15 mouse cellular contexts compared by ENCODE assay signal in the genomic region with DNA sequence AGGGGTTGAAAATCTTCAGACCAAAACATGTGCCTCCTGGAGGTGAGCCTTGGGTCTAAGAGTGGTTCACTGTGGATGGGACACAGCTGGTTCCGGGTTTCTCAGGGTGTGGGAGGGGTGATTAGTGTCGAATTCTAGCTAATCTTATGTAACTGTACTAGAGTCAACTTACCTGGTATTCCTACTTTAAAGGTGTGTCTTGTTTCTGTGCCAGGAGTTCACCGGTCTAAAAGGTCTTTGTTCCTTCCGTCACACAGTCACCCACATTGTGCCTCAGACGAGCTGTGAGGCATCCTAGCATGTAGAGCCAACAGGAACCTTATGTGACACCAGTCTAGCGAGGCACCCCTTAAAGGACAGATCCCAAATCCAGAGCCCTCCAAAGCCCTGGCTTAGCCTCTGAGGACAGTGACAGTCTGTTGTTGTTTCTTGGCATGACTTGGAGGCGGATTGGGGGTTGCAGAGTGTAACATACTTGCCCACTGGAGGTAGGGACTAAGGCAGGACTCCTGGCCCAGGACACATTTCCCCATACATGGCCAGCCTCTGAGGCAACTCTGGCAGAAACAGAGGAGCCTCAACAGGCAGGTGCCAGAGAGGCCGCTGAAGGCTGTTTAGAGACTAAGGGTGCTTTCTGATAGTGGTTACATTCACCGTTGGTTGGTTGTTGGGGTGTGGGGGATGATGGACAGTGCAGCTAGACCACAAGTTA. TPM values are rescaled to one million over a fixed set of nuclear protein-coding genes. Genes with fewer than 3 reads are reported as not detected.
DNase-seq lines count a peak whose midpoint lies in the region; ATAC-seq and TF ChIP-seq lines count a peak whose summit lies in the region.
"Had no signal": no experiment of that assay in that cellular context is flagged by ENCODE, and none has a peak within 500 bp of the region (broad histone marks: within the 10 kb centered on the region; RNA-seq: fewer than 3 reads in every experiment).

No protein-coding gene starts in this region.

- DNase-seq in kidney, adult 9 months = peak; percentile 54
- DNase-seq in kidney, postnatal 10 days = no peak
- DNase-seq in urinary bladder, adult 2 months (ENCODE audit: low spot score) = no peak
- DNase-seq in urinary bladder, postnatal 10 days (ENCODE audit: low spot score) = no peak
- DNase-seq: cerebellum, postnatal 36 days; forebrain, postnatal 0 days; gastrocnemius, postnatal 25 days; layer of hippocampus, adult 9-11 months; thymus, adult 18-20 months had no signal

- no peak overlapping the region for H3K4me2 ChIP-seq in embryonic facial prominence, embryonic 15.5 days (replicated peaks)
- no peak overlapping the region; the same call in 1 of the 2 replicates for H3K4me2 ChIP-seq in intestine, postnatal 0 days (replicated peaks; ENCODE audit: low read depth)
- H3K4me2 ChIP-seq: hindbrain, embryonic 12.5 days; midbrain, embryonic 12.5 days had no signal

- ATAC-seq in embryonic facial prominence, embryonic 15.5 days (ENCODE audit: insufficient number of reproducible peaks, low FRiP score, low TSS enrichment, low read depth) = no peak
- peak; percentile 80 for ATAC-seq in intestine, postnatal 0 days
- ATAC-seq in megakaryocyte-erythroid progenitor cell, adult 5-6 weeks (replicated peaks; ENCODE audit: low FRiP score, low TSS enrichment, poor library complexity, severe bottlenecking) = peak; percentile 32; the same call in 1 of the 2 replicates
- ATAC-seq: CD4-positive, CD25-positive, alpha-beta regulatory T cell, adult 4 months; forebrain, postnatal 0 days had no signal

- H3K4me1 ChIP-seq in embryonic facial prominence, embryonic 15.5 days = peaks cover 10% of the 10 kb centered on the region
- H3K4me1 ChIP-seq in intestine, postnatal 0 days (replicated peaks; ENCODE audit: control insufficient read depth, insufficient read depth, low read length) = peaks cover 18% of the 10 kb centered on the region

- H3K36me3 ChIP-seq in embryonic facial prominence, embryonic 15.5 days = no peaks in the 10 kb centered on the region
- no peaks in the 10 kb centered on the region; the same call in 1 of the 2 replicates for H3K36me3 ChIP-seq in intestine, postnatal 0 days (ENCODE audit: control insufficient read depth, insufficient read depth)
- H3K36me3 ChIP-seq: hindbrain, embryonic 12.5 days; midbrain, embryonic 12.5 days had no signal

- no peak overlapping the region for H3K4me3 ChIP-seq in embryonic facial prominence, embryonic 15.5 days (replicated peaks)
- no peak overlapping the region for H3K4me3 ChIP-seq in intestine, postnatal 0 days (ENCODE audit: low read depth, low read length)
- H3K4me3 ChIP-seq: hindbrain, embryonic 12.5 days; midbrain, embryonic 12.5 days had no signal

- no peak for TF ChIP-seq CTCF in intestine, postnatal 0 days (IDR thresholded peaks at IDR 0.05; ENCODE audit: low read depth)

- peak overlapping the region; percentile 11; the same call in 1 of the 2 replicates for H3K27ac ChIP-seq in embryonic facial prominence, embryonic 15.5 days (replicated peaks)
- H3K27ac ChIP-seq in intestine, postnatal 0 days (ENCODE audit: low read depth, low read length) = peak overlapping the region; percentile 46; the same call in 1 of the 2 replicates
- H3K27ac ChIP-seq: hindbrain, embryonic 12.5 days; midbrain, embryonic 12.5 days had no signal

- H3K27me3 ChIP-seq in embryonic facial prominence, embryonic 15.5 days = no peaks in the 10 kb centered on the region
- H3K27me3 ChIP-seq in intestine, postnatal 0 days (replicated peaks; ENCODE audit: control insufficient read depth, insufficient read depth, low read length) = no peaks in the 10 kb centered on the region

- WGBS in embryonic facial prominence, embryonic 15.5 days = 74% methylated on average over 9 of the region's 9 CpGs
- 54% methylated on average over 9 of the region's 9 CpGs for WGBS in intestine, postnatal 0 days

- no peak overlapping the region for H3K9ac ChIP-seq in embryonic facial prominence, embryonic 15.5 days
- no peak overlapping the region for H3K9ac ChIP-seq in intestine, postnatal 0 days (ENCODE audit: low read depth, low read length)
- H3K9ac ChIP-seq: forebrain, postnatal 0 days; hindbrain, embryonic 12.5 days; midbrain, embryonic 12.5 days had no signal

- H3K9me3 ChIP-seq in embryonic facial prominence, embryonic 15.5 days (replicated peaks) = no peaks in the 10 kb centered on the region
- no peaks in the 10 kb centered on the region for H3K9me3 ChIP-seq in intestine, postnatal 0 days (ENCODE audit: control insufficient read depth)
- H3K9me3 ChIP-seq: hindbrain, embryonic 12.5 days; midbrain, embryonic 12.5 days had no signal

RNA-seq across cellular contexts. Expression of gene Acsl1, which starts 7.1 kb away (rescaled TPM):
- 40.5 and 44.2 TPM in 2 replicates for polyA plus RNA-seq in embryonic facial prominence, embryonic 15.5 days (2015; fragmentation: Nextera tagmentation; extraction: Ambion mirVana)
- 54.0 and 59.1 TPM in 2 replicates for polyA plus RNA-seq in intestine, postnatal 0 days (2015; fragmentation: Nextera tagmentation; extraction: Ambion mirVana)
- 85.5 and 104 TPM in 2 replicates for total RNA-seq in megakaryocyte-erythroid progenitor cell, adult 5-6 weeks (2014; fragmentation: Nextera tagmentation)
- total RNA-seq in megakaryocyte-erythroid progenitor cell, adult 5-6 weeks (2017) = 139 and 157 TPM in 2 replicates
- 44.2 and 46.6 TPM in 2 replicates for polyA plus RNA-seq in urinary bladder, adult 2 months (2012; rRNA removed)
